Mouse (Mus musculus) cerebellum, adult 18-20 months (tissue): ENCODE data around the gene Cxcl2.

ENCODE experiments used
- DNase-seq, 2 experiments: peaks; one replicate each; pipeline ENCODE4 v3.0.0; 2021

Gene Cxcl2

GRCm38 (mm10) chr5:90897429-90897828, 6.2 kb upstream of the Cxcl2 start:
- no peak for DNase-seq

- no peak for DNase-seq
These were observed 4.4 kb upstream of the Cxcl2 start for GRCm38 (mm10) chr5:90899308-90899707.

DNA sequence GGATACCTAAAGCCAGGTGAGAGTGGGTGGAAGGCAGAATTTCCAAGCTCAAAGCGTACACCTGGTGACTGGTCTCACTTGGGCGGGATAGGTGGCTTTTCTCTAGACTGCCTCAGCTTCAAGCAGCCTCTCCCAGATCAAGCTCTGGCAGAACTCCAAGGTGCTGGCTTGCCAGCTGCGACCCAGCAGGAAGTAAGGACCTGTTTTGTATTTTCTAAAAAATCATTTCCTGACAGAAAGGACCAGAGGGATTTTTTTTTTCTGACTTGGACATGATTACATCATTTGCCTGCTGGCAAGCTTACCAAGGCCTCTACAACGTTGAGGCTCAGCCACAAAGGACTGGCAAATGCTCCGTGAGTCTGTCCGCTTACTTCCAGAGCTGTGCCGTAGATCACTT, 3.5 kb upstream of the Cxcl2 start:
- DNase-seq, result peak; percentile 75

DNA sequence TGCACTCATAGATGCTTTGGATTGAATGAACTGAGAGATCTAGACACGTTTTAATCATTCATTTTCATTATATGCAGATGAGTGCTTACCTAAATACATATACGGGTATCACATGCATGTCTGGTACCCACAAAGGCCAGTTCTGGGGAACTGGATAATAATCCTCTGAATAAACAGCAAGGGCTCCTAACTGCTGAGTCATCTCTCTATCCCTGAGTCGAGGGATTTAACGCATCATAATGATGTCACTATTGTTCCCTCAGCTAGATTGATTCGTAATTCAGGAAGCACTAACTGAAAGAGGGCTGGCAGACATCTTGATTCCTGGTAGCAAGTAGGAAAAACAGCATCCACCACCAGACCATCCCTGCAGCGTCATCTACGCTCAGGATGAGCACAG, 3.0 kb upstream of the Cxcl2 start:
- no peak for DNase-seq

DNA sequence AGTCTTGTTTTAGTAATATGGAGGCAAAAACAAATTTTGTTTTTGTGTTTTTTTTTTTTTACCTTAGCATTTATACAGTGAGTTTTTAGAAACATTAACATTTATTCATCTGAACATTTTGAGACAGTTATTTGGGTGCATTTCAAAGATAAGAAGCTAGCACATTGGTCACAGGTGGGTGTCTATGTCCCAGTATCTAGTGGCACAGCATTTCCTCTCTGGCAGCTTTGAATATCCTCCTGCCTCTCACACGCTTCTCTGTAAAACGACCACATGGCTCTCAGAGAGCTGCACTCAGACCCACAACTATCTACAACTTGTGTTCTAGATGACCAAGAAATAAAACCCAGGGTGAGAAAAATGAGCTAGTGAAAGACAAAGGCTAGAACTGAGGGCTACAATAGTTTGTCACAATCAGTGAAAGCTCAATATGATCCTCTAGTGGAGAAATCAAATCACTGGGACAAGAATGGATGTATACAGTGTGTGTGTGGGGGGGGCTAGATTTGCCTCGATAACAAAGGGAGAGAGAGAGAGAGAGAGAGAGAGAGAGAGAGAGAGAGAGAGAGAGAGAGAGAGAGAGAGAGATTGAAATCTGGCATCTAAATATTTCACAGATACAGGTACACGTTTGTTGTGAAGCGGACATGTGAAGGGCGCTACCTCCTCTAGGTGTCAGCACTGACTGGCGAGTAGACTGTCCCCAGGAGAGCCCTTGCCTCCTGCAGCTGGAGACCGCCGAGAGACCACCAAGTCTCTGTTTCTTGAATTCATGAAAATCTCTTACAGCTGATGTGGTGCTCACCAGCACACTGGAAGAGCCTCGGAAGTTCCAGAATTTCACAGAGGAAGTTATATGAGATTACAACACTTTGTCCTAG, 1.1 kb upstream of the Cxcl2 start:
- peak in 1 of 2 experiments; percentile 13 for DNase-seq

DNA sequence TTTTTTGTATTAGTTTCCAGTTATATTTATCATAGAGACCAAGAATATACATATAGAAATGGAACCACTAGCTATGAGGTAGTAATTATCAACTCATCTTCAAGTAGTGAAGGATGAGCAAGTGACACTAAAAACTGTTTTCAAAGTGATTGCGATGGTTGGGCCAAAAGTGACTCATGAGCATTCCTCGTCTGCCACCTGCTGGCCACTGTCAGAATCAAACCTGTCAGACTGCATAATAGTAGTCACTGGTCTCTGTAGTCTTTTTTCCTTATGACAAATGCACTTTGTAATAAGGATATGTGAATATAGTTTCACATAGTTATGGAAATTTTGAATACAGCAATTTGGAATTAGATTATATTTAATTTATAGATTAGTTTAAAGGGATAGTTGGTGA, 5.3 kb downstream of the Cxcl2 start:
- DNase-seq, result peak; percentile 64 to 71

DNA sequence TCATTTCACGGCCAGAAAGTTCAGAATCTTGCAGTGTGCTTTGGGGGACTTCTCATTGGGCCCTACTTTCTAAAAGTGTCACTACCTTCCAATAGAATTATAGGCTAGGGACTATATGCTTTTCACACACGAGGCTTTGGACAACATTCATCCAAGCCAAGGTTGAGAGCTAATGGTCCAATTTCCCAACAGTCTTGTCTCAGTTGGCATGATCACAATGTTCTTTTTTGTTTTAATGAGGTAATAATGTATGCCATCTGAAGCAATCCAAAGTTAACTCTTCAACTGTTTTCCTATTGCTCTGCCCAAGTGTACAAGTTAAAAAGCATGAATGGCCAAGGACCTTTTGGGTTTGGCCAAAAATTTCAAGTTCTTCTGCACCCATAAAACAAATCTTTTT, 15.8 kb downstream of the Cxcl2 start:
- no peak for DNase-seq

DNA sequence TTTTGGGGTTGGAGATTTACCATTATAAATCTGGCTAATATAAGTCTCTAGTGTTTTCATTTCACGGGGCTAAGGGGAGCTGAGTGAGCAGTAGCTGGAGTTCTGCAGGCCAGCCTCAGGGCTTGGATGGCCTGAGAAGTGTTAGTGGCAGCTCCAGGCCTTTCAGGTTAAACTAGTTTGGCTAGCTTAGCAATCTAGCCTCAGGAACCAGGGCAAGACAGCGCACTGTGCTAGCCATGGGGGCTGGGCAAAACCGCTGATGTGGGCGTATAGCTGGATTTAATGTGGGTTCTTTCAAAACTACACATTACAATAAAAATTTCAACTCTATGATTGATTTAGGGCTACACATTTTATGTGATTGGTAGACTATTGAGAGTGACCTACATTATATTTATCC, 19.3 kb downstream of the Cxcl2 start:
- no peak for DNase-seq

- no peak for DNase-seq
These were observed 26.9 kb downstream of the Cxcl2 start for GRCm38 (mm10) chr5:90930546-90930945.

DNA sequence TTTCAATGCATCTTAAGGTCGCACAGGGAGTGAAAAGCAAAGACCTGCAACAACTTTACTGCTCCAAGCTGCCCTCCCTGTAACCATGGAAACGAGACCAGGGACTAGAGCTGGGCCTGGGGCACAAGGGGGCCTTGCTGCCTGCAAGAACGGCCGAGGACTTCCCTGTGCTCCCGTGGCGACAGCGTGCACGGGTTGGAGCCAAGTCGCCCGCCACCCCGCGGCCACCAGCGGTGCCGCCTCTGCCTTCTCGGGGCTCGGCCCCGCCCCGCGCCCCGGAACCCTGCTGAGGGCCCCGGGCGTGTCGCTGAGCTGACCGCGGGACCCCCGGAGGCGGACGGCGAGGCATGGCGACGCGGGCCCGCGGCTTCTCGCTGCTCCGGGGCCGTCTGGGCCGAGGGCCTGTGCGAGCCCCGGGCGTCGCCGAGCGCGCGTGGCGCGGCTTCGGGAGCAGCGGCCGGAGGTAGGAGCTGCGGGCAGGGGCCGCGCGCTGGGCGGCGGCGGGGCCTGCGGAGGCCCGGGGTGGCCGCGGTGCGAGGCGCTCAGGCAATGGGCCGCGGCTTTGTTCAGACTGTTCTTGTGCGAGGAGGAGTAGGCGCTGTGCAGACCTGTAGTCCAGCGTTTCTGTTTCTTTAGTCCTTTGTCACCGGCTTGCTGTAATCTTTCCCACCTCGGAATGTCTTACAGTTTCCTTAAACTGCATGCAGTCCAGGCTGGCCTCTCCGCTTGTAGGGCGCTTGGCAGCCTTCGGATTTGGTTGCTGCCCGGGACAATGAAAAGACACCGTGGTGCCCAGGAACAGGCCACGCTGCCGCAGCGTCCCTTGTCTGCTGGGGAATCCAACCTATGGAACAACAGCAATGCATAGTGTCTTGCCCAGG, 27.5 kb downstream of the Cxcl2 start, which contains the start of gene Mthfd2l:
Gene Mthfd2l (plus strand): TSS at position 147 of the 881 bp plus-strand sequence.
- peak; percentile 54 to 74 for DNase-seq

DNA sequence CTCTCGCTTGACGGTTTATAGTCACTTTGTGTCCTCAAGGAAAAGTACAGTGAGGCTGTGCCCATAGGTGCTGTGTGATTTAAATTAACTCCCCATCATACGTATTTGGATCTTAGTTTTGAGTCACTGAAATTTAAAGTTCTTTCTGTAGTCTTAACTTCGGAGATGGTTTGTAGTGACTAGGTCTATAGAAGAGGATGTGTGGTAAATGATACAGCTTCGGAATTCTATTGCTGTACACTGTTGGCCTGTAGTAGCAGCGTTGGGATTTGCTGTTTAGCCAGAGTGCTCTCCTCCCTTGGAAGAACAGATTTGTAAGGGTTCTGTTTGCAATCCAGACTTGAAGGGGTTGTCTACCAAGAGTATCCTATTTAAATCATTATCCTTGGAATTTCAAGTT, 28.2 kb downstream of the Cxcl2 start:
- DNase-seq, result no peak

DNA sequence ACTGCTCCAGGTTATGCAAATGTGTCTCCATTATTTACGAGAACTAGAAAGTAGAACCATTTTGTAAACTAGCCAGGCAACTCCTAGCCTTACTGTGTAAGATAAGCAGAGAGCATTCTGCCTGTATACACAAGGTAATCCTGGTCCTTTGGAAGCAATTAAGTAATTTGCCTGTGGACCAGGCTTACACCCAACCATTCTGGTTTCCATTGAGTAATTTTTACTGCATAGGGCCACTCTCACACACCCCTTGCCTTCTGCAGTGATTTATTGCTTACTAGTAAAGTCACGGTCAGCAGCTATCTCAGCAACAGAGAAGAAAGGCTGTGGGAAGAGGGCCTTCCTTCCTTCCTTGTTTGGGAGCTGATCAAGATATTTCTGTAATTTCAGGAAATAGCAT, 33.0 kb downstream of the Cxcl2 start:
- DNase-seq, result no peak

- no peak for DNase-seq
These were observed 41.8 kb downstream of the Cxcl2 start for GRCm38 (mm10) chr5:90945453-90945852.

- DNase-seq, result no peak
These were observed 45.8 kb downstream of the Cxcl2 start for GRCm38 (mm10) chr5:90949499-90949898.

DNA sequence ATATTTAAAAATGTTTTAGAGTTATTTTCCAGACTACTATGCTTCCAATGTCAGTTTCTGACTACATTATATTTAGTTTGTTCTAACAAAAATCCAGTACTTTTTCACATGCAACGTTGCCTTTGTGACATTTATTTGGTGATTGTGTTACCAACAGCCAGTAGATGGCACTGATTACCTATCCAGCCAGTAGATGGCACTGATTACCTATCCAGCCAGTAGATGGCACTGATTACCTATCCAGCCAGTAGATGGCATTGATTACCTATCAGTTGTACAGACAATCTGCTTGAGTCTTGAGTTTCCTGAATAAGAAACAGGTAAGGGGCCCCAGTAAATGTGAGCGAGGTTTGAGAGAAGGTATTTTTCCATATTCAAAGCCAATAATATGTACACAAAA, 47.8 kb downstream of the Cxcl2 start:
- DNase-seq, result peak; percentile 51 to 62

DNA sequence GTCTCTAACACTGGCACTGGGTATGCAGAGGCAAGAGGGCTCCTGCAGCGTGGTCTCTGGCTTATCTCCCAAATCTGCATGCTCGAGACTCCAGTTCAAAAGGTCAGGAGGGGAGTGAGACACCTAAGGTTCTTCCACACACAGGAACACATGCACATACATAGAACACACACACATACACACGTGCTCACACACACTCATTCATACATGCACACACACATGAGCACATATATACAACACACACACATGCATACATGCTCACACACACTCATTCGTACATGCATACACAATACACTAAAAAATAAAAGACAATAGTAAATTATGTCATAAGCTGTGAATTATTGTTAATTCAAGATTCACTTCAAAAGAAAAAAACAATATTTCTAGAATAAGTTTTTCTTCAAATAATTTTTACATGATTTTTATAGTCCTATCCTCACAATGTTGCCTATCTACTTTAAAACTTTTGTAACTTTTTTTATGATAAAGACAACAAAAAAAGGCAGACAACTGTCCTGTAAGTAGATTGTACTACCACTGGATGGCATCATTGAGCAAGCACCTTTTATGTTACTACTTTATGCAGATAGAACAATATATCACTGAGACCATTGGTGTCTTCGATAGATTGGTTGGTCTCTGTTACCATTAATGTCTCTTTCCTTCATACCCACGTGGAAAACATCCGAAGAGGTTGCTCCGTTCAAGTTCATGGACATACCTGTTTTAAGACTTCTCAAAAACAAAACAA, 49.2 kb downstream of the Cxcl2 start:
- DNase-seq, result no peak
